Mouse (Mus musculus): ENCODE measurements around the gene Vmn1r116.
"Not testable (repeated sequence)": the region's sequence is repeated elsewhere in the genome, so short reads cannot be mapped to it uniquely, and the experiment has no call there.

Gene Vmn1r116

DNA sequence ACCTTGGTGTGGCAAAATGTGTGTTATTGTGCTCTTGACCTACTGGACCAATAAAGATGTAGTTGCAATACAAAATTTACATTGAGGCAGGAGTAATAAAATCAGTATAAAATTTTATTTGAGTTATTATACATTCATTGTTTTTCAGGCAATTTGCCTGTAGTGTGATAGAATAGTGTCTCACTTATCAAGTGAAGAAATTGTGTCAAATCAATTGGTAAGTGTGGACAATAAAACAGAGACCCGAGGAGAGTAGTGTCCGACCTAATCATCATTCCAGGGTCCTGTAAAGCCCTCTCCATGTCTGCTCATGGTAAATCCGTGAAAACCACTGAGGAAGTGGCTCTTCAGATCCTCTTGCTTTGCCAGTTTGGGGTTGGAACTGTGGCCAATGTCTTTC, at the start of gene Vmn1r116:
Gene Vmn1r116, plus strand, starts transcription at position 301 of the 400 bp plus-strand sequence.
- not testable (repeated sequence) for DNase-seq (ENCODE audit: low read depth, low spot score)

- not testable (repeated sequence) for DNase-seq (ENCODE audit: low read depth, low spot score)
Observed at GRCm38 (mm10) chr7:20844885-20845284, 27.2 kb upstream of the Vmn1r116 start, which contains the start of gene Vmn1r115. Vmn1r115 (minus strand) TSS chr7:20844985.

DNA sequence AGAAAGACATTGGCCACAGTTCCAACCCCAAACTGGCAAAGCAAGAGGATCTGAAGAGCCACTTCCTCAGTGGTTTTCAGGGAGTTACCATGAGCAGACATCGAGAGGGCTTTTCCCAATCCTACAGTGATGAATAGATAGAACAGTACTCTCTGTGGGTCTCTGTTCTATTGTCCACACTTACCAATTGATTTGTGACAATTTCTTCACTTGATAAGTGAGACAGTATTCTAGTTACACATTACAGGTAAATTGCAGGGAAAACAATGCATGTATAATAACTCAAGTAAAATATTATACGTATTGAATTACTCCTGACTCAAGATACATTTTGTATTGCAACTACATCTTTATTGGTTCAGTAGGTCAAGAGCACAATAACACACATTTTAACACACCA, 12.0 kb downstream of the Vmn1r116 start, which contains the start of gene Vmn1r117:
Gene Vmn1r117, minus strand, starts transcription at position 101 of the 400 bp plus-strand sequence.
- not testable (repeated sequence) for DNase-seq (ENCODE audit: low read depth, low spot score)

DNA sequence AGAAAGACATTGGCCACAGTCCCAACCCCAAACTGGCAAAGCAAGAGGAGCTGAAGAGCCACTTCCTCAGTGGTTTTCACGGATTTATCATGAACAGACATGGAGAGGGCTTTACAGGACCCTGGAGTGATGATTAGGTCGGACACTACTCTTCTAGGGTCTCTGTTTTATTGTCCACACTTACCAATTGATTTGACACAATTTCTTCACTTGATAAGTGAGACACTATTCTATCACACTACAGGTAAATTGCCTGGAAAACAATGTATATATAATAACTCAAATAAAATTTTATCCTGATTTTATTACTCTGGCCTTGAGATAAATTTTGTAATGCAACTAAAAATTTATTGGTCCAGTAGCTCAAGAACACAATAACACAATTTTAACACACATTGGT, 40.2 kb downstream of the Vmn1r116 start, which contains the start of gene Vmn1r118:
Gene Vmn1r118, minus strand, starts transcription at position 101 of the 400 bp plus-strand sequence.
- DNase-seq (ENCODE audit: low read depth, low spot score) = not testable (repeated sequence)
